Mouse (Mus musculus) C2C12 (cell line): ENCODE measurements at regions not wholly inside any gene's neighbourhood (a gene's known extent, or its start where the extent isn't known, plus 50 kb on each side); places are given as distances from the start of the nearest gene placed in this dataset.

Experiments
- H3K27me3 ChIP-seq: one replicate; pipeline ENCODE4 v1.6.1; 2011; ENCODE audit not compliant: control insufficient read depth, insufficient read depth, insufficient read length
- H3K36me3 ChIP-seq: one replicate; pipeline ENCODE4 v1.6.1; 2011; ENCODE audit not compliant: control insufficient read depth, insufficient read depth
- H3K4me3 ChIP-seq: one replicate; pipeline ENCODE4 v1.5.1; 2011; ENCODE audit warnings: mild to moderate bottlenecking, control low read depth; ENCODE audit not compliant: poor library complexity, insufficient read depth, severe bottlenecking
- H3K79me2 ChIP-seq: one replicate; pipeline ENCODE4 v1.6.1; 2011; ENCODE audit not compliant: control insufficient read depth, insufficient read depth
- H3K79me3 ChIP-seq: one replicate; pipeline ENCODE4 v1.6.1; 2011; ENCODE audit warnings: low read depth, control low read depth
- H3ac ChIP-seq: one replicate; pipeline ENCODE3; 2011; ENCODE audit warnings: low read depth; ENCODE audit not compliant: control insufficient read depth, insufficient read length
- CEBPB ChIP-seq: IDR thresholded peaks from one replicate; pipeline ENCODE4 v1.6.1; 2011; ENCODE audit warnings: low read depth, mild to moderate bottlenecking, control low read depth, moderate library complexity
- CTCF ChIP-seq: IDR thresholded peaks from one replicate; pipeline ENCODE4 v1.5.1; 2011; ENCODE audit not compliant: control insufficient read depth, insufficient read depth, insufficient read length
- FOSL1 ChIP-seq: IDR thresholded peaks from one replicate; pipeline ENCODE4 v1.8.0; 2011; ENCODE audit warnings: mild to moderate bottlenecking, low read length; ENCODE audit not compliant: poor library complexity, insufficient read depth, severe bottlenecking
- MAX ChIP-seq: IDR thresholded peaks from one replicate; pipeline ENCODE4 v1.6.1; 2011; ENCODE audit warnings: mild to moderate bottlenecking, control low read depth
- MYOD1 ChIP-seq: IDR thresholded peaks from one replicate; pipeline ENCODE4 v1.6.1; 2011; ENCODE audit warnings: low read depth; ENCODE audit not compliant: control insufficient read depth, insufficient read length
- MYOG ChIP-seq: IDR thresholded peaks from one replicate; pipeline ENCODE4 v1.6.1; 2011; ENCODE audit not compliant: control insufficient read depth, insufficient read length; ENCODE audit errors: extremely low read depth
- USF1 ChIP-seq: IDR thresholded peaks from one replicate; pipeline ENCODE4 v1.6.1; 2011; ENCODE audit warnings: low read depth, mild to moderate bottlenecking, control low read depth, moderate library complexity

- no peaks in the 10 kb centered on the region for H3K79me3 ChIP-seq
- H3K4me3 ChIP-seq: no peak overlapping the region
- H3K27me3 ChIP-seq: no peaks in the 10 kb centered on the region
- H3K79me2 ChIP-seq: no peaks in the 10 kb centered on the region
- TF ChIP-seq MYOD1: no peak
- TF ChIP-seq FOSL1: no peak
- no peaks in the 10 kb centered on the region for H3K36me3 ChIP-seq
- H3ac ChIP-seq: no peak overlapping the region
Measured at GRCm38 (mm10) chr11:111177516-111177915, 111.6 kb downstream of the Kcnj2 start.

GRCm38 (mm10) chr11:111197422-111197821, 131.5 kb downstream of the Kcnj2 start:
- Histone ChIP-seq H3K4me3 (no peak overlapping the region), H3K79me2 (no peaks in the 10 kb centered on the region), H3K27me3 (no peaks in the 10 kb centered on the region), H3K36me3 (no peaks in the 10 kb centered on the region), H3ac (no peak overlapping the region), H3K79me3 (no peaks in the 10 kb centered on the region)
- no peak for TF ChIP-seq CEBPB
- TF ChIP-seq CTCF: no peak
- no peak for TF ChIP-seq MAX
- TF ChIP-seq USF1: no peak
- no peak for TF ChIP-seq FOSL1
- no peak for TF ChIP-seq MYOD1
- no peak for TF ChIP-seq MYOG

DNA sequence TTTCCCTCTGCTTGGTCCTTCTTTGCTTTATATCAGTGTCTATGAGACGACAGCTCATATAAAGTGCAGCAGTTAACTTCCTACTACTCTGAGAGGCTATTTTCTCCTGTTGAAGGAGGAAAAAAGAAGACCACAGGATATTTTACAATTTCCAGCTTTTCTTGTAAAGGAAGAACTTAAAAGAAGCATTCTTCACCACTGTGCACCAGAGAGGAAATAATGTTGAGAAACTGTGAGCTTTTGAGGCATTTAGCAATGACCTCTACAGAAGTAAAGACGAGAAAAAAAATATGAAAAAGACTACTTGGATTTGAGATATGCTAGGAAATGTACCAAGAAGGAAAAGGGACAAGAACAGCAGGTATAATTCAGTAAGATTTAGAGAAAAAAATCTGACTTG, 134.5 kb downstream of the Kcnj2 start:
- Histone ChIP-seq H3ac (no peak overlapping the region), H3K27me3 (no peaks in the 10 kb centered on the region)
- TF ChIP-seq USF1 (no peak), MYOD1 (no peak), CTCF (no peak), FOSL1 (no peak), MYOG (no peak)

DNA sequence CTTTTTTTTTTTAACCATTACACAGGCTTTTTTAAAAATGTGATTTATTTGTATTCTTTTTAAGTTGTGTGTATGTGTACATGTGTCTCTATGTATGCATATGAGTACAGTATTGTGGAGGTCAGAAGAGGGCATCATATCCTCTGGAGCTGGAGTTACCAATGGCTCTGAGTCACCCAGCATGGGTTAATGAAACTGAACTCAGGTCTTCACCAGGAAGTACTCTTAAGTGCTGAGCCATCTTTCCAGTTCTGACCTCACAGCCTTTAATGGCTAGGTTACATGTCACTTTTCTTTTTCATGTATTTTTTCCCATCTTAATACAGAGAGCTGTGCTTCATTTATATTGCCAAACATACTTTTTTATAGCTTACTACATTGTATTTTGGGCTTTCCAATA, 136.8 kb downstream of the Kcnj2 start:
- TF ChIP-seq CTCF (no peak), USF1 (no peak), MYOG (no peak), CEBPB (no peak), MAX (no peak)
- no peaks in the 10 kb centered on the region for H3K79me3 ChIP-seq
- no peak overlapping the region for H3K4me3 ChIP-seq
- no peaks in the 10 kb centered on the region for H3K36me3 ChIP-seq
- H3K27me3 ChIP-seq: no peaks in the 10 kb centered on the region
- H3ac ChIP-seq: no peak overlapping the region
- no peaks in the 10 kb centered on the region for H3K79me2 ChIP-seq

More for the DNA sequence above, 134.5 kb downstream of the Kcnj2 start:
- no peaks in the 10 kb centered on the region for H3K79me2 ChIP-seq
- no peak overlapping the region for H3K4me3 ChIP-seq
- no peaks in the 10 kb centered on the region for H3K79me3 ChIP-seq
- no peaks in the 10 kb centered on the region for H3K36me3 ChIP-seq

- H3ac ChIP-seq: no peak overlapping the region
- H3K36me3 ChIP-seq: no peaks in the 10 kb centered on the region
- no peak overlapping the region for H3K4me3 ChIP-seq
- TF ChIP-seq FOSL1 (no peak), CTCF (no peak), CEBPB (no peak), USF1 (no peak), MAX (no peak), MYOG (no peak), MYOD1 (no peak)
- H3K79me2 ChIP-seq: no peaks in the 10 kb centered on the region
- no peaks in the 10 kb centered on the region for H3K27me3 ChIP-seq
- H3K79me3 ChIP-seq: no peaks in the 10 kb centered on the region
Measured at GRCm38 (mm10) chr11:111210565-111210964, 144.6 kb downstream of the Kcnj2 start.

- H3K79me3 ChIP-seq: no peaks in the 10 kb centered on the region
- no peak overlapping the region for H3ac ChIP-seq
- H3K36me3 ChIP-seq: no peaks in the 10 kb centered on the region
- TF ChIP-seq FOSL1 (no peak), CEBPB (no peak), CTCF (no peak), MAX (no peak), MYOG (no peak), MYOD1 (no peak), USF1 (no peak)
- no peaks in the 10 kb centered on the region for H3K79me2 ChIP-seq
- no peaks in the 10 kb centered on the region for H3K27me3 ChIP-seq
- no peak overlapping the region for H3K4me3 ChIP-seq
Measured at GRCm38 (mm10) chr11:111212038-111212701, 146.2 kb downstream of the Kcnj2 start.
